Mouse (Mus musculus) limb, embryonic 12.5 days (tissue): Measurements from ENCODE around the gene Cope. TPM values are rescaled to one million over a fixed set of nuclear protein-coding genes. Genes with fewer than 3 reads are reported as not detected.
A peak's percentile ranks its signal among the peaks of the same experiment; 100 is the strongest.

Experiments
- ATAC-seq: fragments of 200-750 bp; cut with Nextera tagmentation; 2 replicates; pipeline ENCODE4 v1.8.0; 2017; ENCODE audit warnings: low read depth, moderate TSS enrichment; ENCODE audit not compliant: insufficient number of reproducible peaks, insufficient read depth, low FRiP score, low TSS enrichment
- H3K27ac ChIP-seq: fragments of 300-500 bp; sonication (generic); 2 replicates; pipeline ENCODE4 v1.5.1; 2016; ENCODE audit warnings: mild to moderate bottlenecking, moderate library complexity
- H3K27me3 ChIP-seq: fragments of 300-500 bp; sonication (generic); 2 replicates; pipeline ENCODE4 v1.6.1; 2016; ENCODE audit warnings: mild to moderate bottlenecking, moderate library complexity
- H3K36me3 ChIP-seq: fragments of 300-500 bp; sonication (generic); 2 replicates; pipeline ENCODE4 v1.6.1; 2016; ENCODE audit warnings: mild to moderate bottlenecking, moderate library complexity
- H3K4me1 ChIP-seq: fragments of 300-500 bp; sonication (generic); replicated peaks from 2 replicates; pipeline ENCODE4 v1.6.1; 2016
- H3K4me2 ChIP-seq: fragments of 300-500 bp; sonication (generic); 2 replicates; pipeline ENCODE4 v1.6.1; 2016; ENCODE audit warnings: mild to moderate bottlenecking, moderate library complexity
- H3K4me3 ChIP-seq: fragments of 300-500 bp; sonication (generic); replicated peaks from 2 replicates; pipeline ENCODE4 v1.5.1; 2016; ENCODE audit warnings: mild to moderate bottlenecking
- H3K9ac ChIP-seq: fragments of 300-500 bp; sonication (generic); replicated peaks from 2 replicates; pipeline ENCODE4 v1.6.1; 2016; ENCODE audit warnings: mild to moderate bottlenecking, moderate library complexity
- H3K9me3 ChIP-seq: fragments of 300-500 bp; sonication (generic); 2 replicates; pipeline ENCODE4 v1.6.1; 2016; ENCODE audit warnings: mild to moderate bottlenecking, moderate library complexity
- WGBS: fragments of 180-500 bp; shearing (Covaris S2); methylation state at CpG from one replicate; pipeline ENCODE4 v1.1.7; 2016; 5-methylcytosine and 5-hydroxymethylcytosine counted together
- polyA plus RNA-seq: library from polyadenylated mRNA; unstranded; fragments of >200 nt; fragmentation: Nextera tagmentation; extraction: Ambion mirVana; gene quantifications from 2 replicates; pipeline ENCODE4 v1.2.1, GENCODE M21; 2016

The Cope gene
- polyA plus RNA-seq = 269 and 288 TPM in 2 replicates

DNA sequence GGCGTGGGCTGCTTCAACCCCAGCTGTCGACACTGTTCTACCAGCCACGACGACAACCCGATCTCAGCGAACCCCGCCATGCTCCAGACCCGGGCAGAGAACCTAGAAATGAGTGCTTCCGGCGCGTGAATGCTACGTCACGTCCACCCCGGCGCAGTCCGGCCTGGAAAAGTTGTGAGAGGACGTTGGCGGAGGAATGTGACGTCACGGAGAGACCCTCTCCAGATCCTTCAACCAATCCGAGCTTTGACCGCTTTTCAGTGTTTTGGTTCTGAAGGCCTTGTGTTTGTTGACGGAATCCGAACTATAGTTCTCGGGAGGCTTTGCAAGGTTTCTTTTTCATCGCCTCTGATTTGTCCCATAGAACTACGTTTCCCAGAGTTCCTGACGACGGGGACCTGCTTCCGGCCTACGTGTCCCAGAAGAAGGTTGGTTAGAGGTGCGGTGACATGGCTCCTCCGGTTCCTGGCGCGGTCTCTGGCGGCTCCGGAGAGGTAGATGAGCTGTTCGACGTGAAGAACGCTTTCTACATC, at the start of gene Cope, which contains the start of gene Ddx49:
TSS of gene Cope (plus strand) at position 161 of the 533 bp plus-strand sequence.
TSS of gene Ddx49 (minus strand) at position 132 of the 533 bp plus-strand sequence.
- Histone ChIP-seq H3K36me3 (peaks cover 59% of the 10 kb centered on the region), H3K4me1 (peaks cover 20% of the 10 kb centered on the region)

DNA sequence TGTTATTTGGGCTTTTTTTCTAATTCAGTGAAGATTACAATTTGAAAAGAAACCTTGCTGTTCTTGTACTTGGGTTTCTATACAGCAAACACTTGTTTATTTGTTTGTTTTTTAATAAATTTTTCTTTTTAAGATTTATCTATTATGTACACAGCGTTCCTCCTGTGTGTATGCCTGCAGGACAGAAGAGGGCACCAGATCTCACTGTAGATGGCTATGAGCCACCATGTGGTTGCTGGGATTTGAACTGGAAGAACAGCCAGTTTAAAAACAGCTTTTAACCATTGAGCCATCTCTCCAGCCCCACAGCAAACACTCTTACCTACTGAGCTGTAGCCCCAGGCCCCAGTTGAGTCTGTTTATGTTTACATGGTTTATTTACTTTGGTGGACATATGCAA, 47.7 kb upstream of the Cope start:
- H3K27ac ChIP-seq = no peak overlapping the region
- ATAC-seq = no peak
- H3K4me3 ChIP-seq = no peak overlapping the region
- H3K36me3 ChIP-seq = peaks cover 99% of the 10 kb centered on the region
- no peaks in the 10 kb centered on the region for H3K9me3 ChIP-seq
- 89% methylated on average over 1 of the region's 1 CpGs for WGBS
- H3K9ac ChIP-seq = no peak overlapping the region
- H3K4me2 ChIP-seq = no peak overlapping the region
- H3K27me3 ChIP-seq = no peaks in the 10 kb centered on the region
- H3K4me1 ChIP-seq = no peaks in the 10 kb centered on the region

More for the DNA sequence above, at the start of gene Cope, which contains the start of gene Ddx49:
- WGBS = under 1% methylated on average over 40 of the region's 40 CpGs
- H3K9me3 ChIP-seq = no peaks in the 10 kb centered on the region
- H3K27me3 ChIP-seq = no peaks in the 10 kb centered on the region
- peak within 1 kb of the TSS; percentile 77 for H3K4me3 ChIP-seq
- peak within 1 kb of the TSS; percentile 95 for H3K4me2 ChIP-seq
- peak; percentile 79 for ATAC-seq
- peak within 1 kb of the TSS; percentile 75 for H3K27ac ChIP-seq
- H3K9ac ChIP-seq = peak within 1 kb of the TSS; percentile 76

DNA sequence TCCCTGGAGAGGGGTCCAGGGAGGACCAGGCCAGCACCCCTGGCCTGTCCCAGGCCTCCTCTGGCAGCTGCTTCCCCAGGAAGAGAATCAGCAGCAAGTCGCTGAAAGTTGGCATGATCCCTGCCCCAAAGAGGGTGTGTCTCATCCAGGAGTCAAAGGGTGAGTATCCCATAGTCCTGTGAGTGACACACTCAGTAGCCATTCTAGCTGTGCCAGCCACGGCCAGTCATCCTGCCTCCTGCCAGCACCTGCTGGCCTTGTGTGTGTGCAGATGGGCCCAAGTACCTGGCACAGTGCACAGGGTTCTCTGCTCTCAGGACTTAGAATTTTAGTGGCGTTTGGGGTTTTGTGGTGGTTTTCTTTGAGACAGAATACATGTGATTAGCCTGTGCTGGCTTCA, 44.9 kb upstream of the Cope start:
- H3K4me2 ChIP-seq = no peak overlapping the region
- no peaks in the 10 kb centered on the region for H3K4me1 ChIP-seq
- no peak for ATAC-seq
- no peak overlapping the region for H3K4me3 ChIP-seq
- H3K27ac ChIP-seq = no peak overlapping the region
- no peaks in the 10 kb centered on the region for H3K27me3 ChIP-seq
- peaks cover 100% of the 10 kb centered on the region for H3K36me3 ChIP-seq
- H3K9ac ChIP-seq = no peak overlapping the region
- no peaks in the 10 kb centered on the region for H3K9me3 ChIP-seq
- 85% methylated on average over 3 of the region's 3 CpGs for WGBS

DNA sequence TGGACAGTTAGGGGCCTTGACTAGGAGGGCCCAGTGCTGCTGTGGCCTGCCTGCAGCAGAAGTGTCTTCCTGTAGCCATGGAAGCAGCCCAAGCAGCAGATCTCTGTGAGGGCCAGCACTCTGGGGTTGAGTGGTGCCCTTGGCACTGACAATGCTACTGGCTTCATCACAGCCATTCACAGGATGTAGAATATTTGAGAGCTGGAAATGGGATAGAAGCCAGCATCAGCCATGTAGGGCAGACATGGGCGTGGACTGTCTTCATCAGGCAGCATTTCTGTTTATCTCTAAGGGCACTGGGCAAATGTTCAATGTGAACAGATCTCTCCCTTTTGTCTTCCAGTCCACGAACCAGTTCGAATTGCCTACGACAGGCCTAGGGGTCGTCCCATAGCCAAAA, 43.7 kb upstream of the Cope start:
- WGBS = 91% methylated on average over 5 of the region's 5 CpGs
- ATAC-seq = no peak

DNA sequence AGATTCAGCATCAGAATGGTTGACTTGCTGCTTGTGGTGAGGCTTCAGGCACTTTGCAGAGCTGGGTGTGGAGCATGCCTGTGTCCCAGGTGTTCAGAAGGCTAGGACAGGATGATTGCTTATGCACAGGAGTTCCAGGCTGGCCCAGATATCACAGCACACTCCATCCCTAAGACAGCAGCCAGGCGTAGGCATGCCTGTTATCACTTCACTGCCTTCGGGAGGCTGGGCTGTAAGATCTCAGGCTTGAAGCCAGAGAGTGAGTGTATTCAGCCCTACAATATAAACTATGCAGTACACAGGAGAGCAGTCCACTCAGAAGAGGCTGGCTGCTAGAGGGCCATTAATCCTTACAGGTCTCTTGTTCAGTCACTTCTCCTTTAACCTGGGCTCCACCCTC, 43.3 kb upstream of the Cope start:
- Histone ChIP-seq H3K4me2 (no peak overlapping the region), H3K27ac (no peak overlapping the region), H3K36me3 (peaks cover 100% of the 10 kb centered on the region), H3K27me3 (no peaks in the 10 kb centered on the region), H3K4me1 (no peaks in the 10 kb centered on the region), H3K4me3 (no peak overlapping the region), H3K9me3 (no peaks in the 10 kb centered on the region), H3K9ac (no peak overlapping the region)
- 85% methylated on average over 2 of the region's 2 CpGs for WGBS
- no peak for ATAC-seq

More for the DNA sequence above, 43.7 kb upstream of the Cope start:
- Histone ChIP-seq H3K4me1 (no peaks in the 10 kb centered on the region), H3K4me2 (no peak overlapping the region), H3K4me3 (no peak overlapping the region), H3K9ac (no peak overlapping the region), H3K9me3 (no peaks in the 10 kb centered on the region), H3K27ac (no peak overlapping the region), H3K27me3 (no peaks in the 10 kb centered on the region), H3K36me3 (peaks cover 100% of the 10 kb centered on the region)

DNA sequence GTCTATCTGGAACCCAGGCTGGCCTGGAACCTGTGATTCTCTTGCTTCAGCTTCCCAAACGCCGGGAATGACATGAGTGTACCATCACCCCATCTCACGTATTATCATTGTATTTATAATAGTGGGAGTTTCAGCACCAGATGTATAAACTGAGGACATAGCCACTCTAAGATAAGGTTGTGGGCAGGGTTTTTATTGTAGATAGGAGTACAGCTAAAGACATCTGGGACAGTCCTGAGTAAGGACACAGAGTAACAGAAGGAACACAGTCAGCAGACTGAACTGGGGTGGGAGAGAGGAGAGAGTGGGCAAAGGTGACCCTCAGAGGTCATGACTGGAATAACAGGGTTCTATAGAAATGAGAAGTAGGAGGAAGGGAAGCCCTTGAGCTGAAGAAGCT, 34.6 kb upstream of the Cope start:
- H3K4me3 ChIP-seq = no peak overlapping the region
- H3K9me3 ChIP-seq = no peaks in the 10 kb centered on the region
- WGBS = 86% methylated on average over 3 of the region's 3 CpGs
- no peaks in the 10 kb centered on the region for H3K27me3 ChIP-seq
- H3K9ac ChIP-seq = no peak overlapping the region
- H3K36me3 ChIP-seq = peaks cover 34% of the 10 kb centered on the region
- H3K4me1 ChIP-seq = no peaks in the 10 kb centered on the region
- H3K4me2 ChIP-seq = no peak overlapping the region
- no peak overlapping the region for H3K27ac ChIP-seq
- ATAC-seq = no peak

DNA sequence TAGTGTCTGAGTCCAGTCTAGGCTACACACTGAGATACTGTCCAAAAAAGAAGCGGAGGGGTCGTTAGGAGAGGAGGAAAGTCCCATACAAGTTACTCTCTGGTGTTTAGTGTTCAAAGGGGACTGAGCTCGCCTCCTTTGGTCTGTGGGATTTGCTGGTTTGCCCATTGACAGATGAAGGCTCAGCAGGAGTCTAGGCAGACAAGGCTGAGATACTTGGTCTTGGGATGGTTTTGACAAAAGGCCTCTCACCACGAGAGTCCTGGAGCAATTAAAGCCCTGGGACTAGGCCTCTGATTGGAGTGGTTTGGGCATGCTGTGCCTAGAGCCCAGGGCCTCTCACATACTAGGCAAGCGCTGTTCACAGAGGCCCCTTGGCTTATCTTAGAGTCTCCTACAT, 34.0 kb upstream of the Cope start:
- no peaks in the 10 kb centered on the region for H3K27me3 ChIP-seq
- WGBS = 57% methylated on average over 5 of the region's 5 CpGs
- ATAC-seq = no peak
- no peak overlapping the region for H3K27ac ChIP-seq
- no peak overlapping the region for H3K4me3 ChIP-seq
- peaks cover 28% of the 10 kb centered on the region for H3K36me3 ChIP-seq
- no peaks in the 10 kb centered on the region for H3K4me1 ChIP-seq
- no peak overlapping the region for H3K4me2 ChIP-seq
- no peak overlapping the region for H3K9ac ChIP-seq
- H3K9me3 ChIP-seq = no peaks in the 10 kb centered on the region

DNA sequence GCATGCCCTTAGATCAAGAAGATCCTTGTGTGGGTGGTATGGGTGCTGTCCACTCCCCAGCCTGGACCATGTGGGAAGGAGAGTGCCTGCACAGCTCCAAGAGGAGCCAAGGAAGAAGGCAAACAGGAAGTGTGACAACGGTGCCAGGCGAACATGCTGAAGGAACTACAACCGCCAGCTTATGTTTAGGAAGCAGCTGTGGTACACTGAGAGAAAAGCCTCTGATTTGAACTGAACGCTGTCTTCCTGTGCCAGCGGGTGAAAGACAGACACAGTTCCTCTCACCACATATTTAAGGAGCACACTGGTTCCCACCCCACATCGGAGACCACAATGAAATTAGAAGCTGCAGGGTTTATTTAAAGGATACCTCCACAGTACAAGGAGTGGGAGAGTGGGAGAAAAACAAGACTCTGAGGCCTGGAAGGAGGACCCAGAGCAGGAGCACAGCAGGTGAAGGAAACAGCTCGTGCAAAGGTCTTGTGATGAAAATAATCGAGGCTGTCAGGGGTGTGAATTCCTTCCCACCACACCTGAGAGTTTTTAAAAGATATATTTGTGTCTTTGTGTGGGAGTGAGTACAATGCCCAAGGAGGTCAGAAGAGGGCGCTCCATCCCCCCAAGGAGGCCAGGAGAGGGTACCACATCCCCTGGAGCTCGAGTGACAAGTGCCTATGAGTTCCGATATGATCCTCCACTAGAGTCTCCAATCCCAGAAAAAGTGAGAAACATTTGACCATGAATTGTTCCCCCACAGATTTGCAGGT, 33.3 kb upstream of the Cope start:
- no peak overlapping the region for H3K27ac ChIP-seq

DNA sequence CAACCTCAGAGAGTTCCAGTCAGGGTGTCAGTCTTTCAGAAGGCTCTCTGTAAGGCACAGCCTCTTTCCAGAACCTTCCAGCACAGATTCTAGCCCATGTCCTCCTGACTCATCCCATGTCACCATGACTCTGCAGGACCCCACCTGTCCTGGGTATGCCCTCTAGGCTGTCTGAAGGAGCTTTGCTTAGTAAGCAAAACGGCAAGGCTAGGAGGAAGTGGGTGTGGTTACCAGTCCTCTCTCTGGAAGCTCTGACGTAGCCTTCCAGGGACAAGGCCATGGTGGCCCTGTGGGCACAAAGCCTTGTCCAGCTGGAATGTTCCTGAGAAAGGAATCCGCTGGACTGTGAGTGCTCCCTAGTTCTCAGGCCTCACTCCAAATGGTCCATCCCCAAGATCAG, 29.4 kb upstream of the Cope start:
- H3K4me2 ChIP-seq = no peak overlapping the region
- H3K4me1 ChIP-seq = no peaks in the 10 kb centered on the region; the same call in 1 of the 2 replicates
- no peak overlapping the region for H3K27ac ChIP-seq
- H3K27me3 ChIP-seq = no peaks in the 10 kb centered on the region
- no peaks in the 10 kb centered on the region for H3K36me3 ChIP-seq
- WGBS = 52% methylated on average over 3 of the region's 3 CpGs
- H3K9me3 ChIP-seq = no peaks in the 10 kb centered on the region
- no peak overlapping the region for H3K4me3 ChIP-seq
- no peak overlapping the region for H3K9ac ChIP-seq
- no peak for ATAC-seq

More for the DNA sequence above, 33.3 kb upstream of the Cope start:
- Histone ChIP-seq H3K9me3 (no peaks in the 10 kb centered on the region), H3K27me3 (no peaks in the 10 kb centered on the region), H3K4me3 (no peak overlapping the region), H3K36me3 (peaks cover 21% of the 10 kb centered on the region), H3K9ac (no peak overlapping the region), H3K4me2 (no peak overlapping the region), H3K4me1 (no peaks in the 10 kb centered on the region)
- ATAC-seq = no peak
- 55% methylated on average over 11 of the region's 11 CpGs for WGBS

DNA sequence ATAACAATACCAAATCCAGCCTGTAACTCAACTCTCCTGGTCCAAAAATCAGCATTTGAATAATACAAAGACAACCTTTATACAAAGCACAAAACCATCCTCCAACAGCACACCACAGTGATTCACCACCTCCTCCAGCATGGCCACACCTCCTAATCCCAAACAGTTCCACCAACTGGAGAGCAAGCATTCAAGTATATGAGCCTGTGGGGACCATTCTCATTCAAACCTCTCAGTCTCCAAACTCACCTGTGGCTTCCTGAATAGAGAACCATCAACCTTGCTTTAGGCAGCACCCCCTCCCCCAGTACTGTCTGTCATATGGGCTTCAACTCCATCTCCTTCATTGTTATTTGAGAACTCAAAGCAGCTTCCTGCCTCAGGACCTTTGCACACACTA, 28.0 kb upstream of the Cope start:
- Histone ChIP-seq H3K4me2 (no peak overlapping the region), H3K36me3 (no peaks in the 10 kb centered on the region), H3K4me3 (no peak overlapping the region), H3K27me3 (no peaks in the 10 kb centered on the region), H3K27ac (no peak overlapping the region), H3K4me1 (no peaks in the 10 kb centered on the region; the same call in 1 of the 2 replicates), H3K9ac (no peak overlapping the region), H3K9me3 (no peaks in the 10 kb centered on the region)
- no peak for ATAC-seq

DNA sequence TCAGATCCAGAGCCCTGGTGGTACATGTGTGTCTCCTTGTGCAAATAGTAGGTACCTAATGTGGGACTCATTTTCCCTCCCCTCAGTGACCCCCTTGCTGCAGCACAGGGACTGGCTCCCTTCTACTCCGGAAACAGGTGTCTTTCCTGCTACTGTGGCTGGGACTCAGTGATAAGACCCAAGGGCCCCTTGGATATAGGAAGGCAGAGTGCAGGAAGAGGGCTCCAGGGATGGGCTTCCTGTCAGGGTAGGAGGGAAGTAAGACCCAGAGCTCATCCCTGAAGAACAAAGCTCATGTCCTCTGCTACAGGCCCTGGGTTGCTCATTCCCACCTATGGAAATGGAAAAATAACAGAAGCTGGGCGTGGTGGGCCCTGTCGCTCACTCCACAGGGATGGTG, 25.8 kb upstream of the Cope start:
- Histone ChIP-seq H3K27me3 (no peaks in the 10 kb centered on the region), H3K36me3 (no peaks in the 10 kb centered on the region), H3K4me1 (no peaks in the 10 kb centered on the region; the same call in 1 of the 2 replicates), H3K4me2 (no peak overlapping the region), H3K27ac (no peak overlapping the region), H3K9me3 (no peaks in the 10 kb centered on the region), H3K9ac (no peak overlapping the region), H3K4me3 (no peak overlapping the region)
- no peak for ATAC-seq
- WGBS = 87% methylated on average over 3 of the region's 3 CpGs
